Mouse (Mus musculus): ENCODE results near the gene Wdr81.

- TF ChIP-seq CTCF (IDR thresholded peaks at IDR 0.05; ENCODE audit: low read depth) (peak; percentile 16; the same call in 1 of the 2 replicates), EP300 (optimal IDR thresholded peaks at IDR 0.05) (no peak)
These were observed 48.4 kb downstream of the Wdr81 start for GRCm38 (mm10) chr11:75406104-75406503.
